Mouse (Mus musculus) embryonic facial prominence, embryonic 11.5 days (tissue): ENCODE measurements around the gene Fgf18. TPM values are rescaled to one million over a fixed set of nuclear protein-coding genes. Genes with fewer than 3 reads are reported as not detected.
A peak's percentile ranks its signal among the peaks of the same experiment; 100 is the strongest.

Source experiments
- ATAC-seq: fragments of 200-750 bp; cut with Nextera tagmentation; replicated peaks from 2 replicates; pipeline ENCODE4 v1.8.0; 2017; ENCODE audit warnings: low read depth; ENCODE audit not compliant: insufficient number of reproducible peaks, low FRiP score, low TSS enrichment
- DNase-seq: peaks from one replicate; pipeline ENCODE4 v3.0.0-alpha.2; 2015; ENCODE audit warnings: low spot score
- H3K27ac ChIP-seq: fragments of 300-500 bp; sonication (generic); replicated peaks from 2 replicates; pipeline ENCODE4 v1.5.1; 2014; ENCODE audit warnings: mild to moderate bottlenecking, low read depth, low read length, control low read depth
- H3K27me3 ChIP-seq: fragments of 300-500 bp; sonication (generic); 2 replicates; pipeline ENCODE4 v1.6.1; 2014; ENCODE audit warnings: mild to moderate bottlenecking, low read length, moderate library complexity, mixed read lengths; ENCODE audit not compliant: control insufficient read depth, insufficient read depth
- H3K36me3 ChIP-seq: fragments of 300-500 bp; sonication (generic); replicated peaks from 2 replicates; pipeline ENCODE4 v1.6.1; 2014; ENCODE audit warnings: low read depth, mild to moderate bottlenecking, low read length, moderate library complexity, mixed read lengths; ENCODE audit not compliant: control insufficient read depth, insufficient read depth
- H3K4me1 ChIP-seq: fragments of 300-500 bp; sonication (generic); 2 replicates; pipeline ENCODE4 v1.6.1; 2014; ENCODE audit warnings: low read length, mixed read lengths; ENCODE audit not compliant: control insufficient read depth, insufficient read depth
- H3K4me2 ChIP-seq: fragments of 300-500 bp; sonication (generic); 2 replicates; pipeline ENCODE4 v1.6.1; 2014; ENCODE audit warnings: low read depth, mild to moderate bottlenecking, control low read depth, low read length, moderate library complexity
- H3K4me3 ChIP-seq: fragments of 300-500 bp; sonication (generic); 2 replicates; pipeline ENCODE4 v1.5.1; 2014; ENCODE audit warnings: low read depth, low read length, control low read depth
- H3K9ac ChIP-seq: fragments of 300-500 bp; sonication (generic); replicated peaks from 2 replicates; pipeline ENCODE4 v1.6.1; 2014; ENCODE audit warnings: mild to moderate bottlenecking, control low read depth, low read length
- H3K9me3 ChIP-seq: fragments of 300-500 bp; sonication (generic); replicated peaks from 2 replicates; pipeline ENCODE4 v1.6.1; 2016; ENCODE audit warnings: mild to moderate bottlenecking, low read length, inconsistent platforms, mixed read lengths; ENCODE audit not compliant: control insufficient read depth
- WGBS: fragments of 180-500 bp; shearing (Covaris S2); extraction: QIAGEN DNeasy Blood & Tissue Kit; methylation state at CpG from one replicate; pipeline ENCODE4 v1.1.7; 2014; 5-methylcytosine and 5-hydroxymethylcytosine counted together
- polyA plus RNA-seq: library from polyadenylated mRNA; unstranded; fragments of >200 nt; fragmentation: Nextera tagmentation; extraction: Ambion mirVana; gene quantifications from 2 replicates; pipeline ENCODE4 v1.2.1, GENCODE M21; 2014

The Fgf18 gene
- polyA plus RNA-seq, 1 experiment from 2014 or later = 4.0 TPM

DNA sequence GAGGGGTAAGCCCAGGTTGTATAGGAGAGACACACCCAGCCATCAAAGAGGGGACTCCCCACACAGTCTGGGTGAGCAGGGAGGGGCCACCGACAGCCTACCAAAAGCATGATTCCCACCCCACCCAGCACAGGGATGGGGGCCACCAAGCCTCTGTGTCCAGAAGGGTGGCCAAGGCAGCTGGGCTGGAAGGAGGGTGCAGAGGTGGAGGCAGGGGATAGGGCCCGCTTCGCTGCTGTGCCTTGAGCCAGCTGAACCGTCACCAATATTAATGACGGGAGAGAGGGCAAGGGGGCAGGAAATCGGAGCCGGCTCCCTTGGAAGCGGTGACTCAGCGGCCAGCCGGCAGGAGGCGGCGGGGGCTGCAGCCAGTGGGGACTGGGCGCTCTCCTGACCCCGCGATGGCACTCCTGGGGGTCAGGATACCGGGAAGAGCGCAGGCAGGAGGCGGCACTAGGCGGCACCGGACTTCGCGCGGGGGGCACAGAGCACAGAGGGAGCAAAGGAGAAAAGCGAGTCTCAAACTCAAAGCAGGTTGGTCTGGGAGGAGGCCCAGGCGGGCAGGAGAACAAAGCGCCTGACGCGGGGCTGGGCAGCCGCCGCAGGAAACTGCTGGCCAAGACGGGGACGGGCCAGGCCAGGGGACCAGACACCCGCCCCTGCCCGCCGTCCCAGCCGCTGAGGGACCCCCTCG is 24.5 kb downstream of the Fgf18 start:
- Histone ChIP-seq H3K27ac (no peak overlapping the region), H3K9me3 (no peaks in the 10 kb centered on the region), H3K4me1 (no peaks in the 10 kb centered on the region; the same call in 1 of the 2 replicates), H3K36me3 (no peaks in the 10 kb centered on the region), H3K9ac (peak overlapping the region; percentile 63), H3K27me3 (no peaks in the 10 kb centered on the region), H3K4me2 (peak overlapping the region; percentile 64), H3K4me3 (peak overlapping the region; percentile 28)
- ATAC-seq (peak; percentile 73), DNase-seq (peak; percentile 68)
- WGBS = 2% methylated on average over 34 of the region's 37 CpGs

DNA sequence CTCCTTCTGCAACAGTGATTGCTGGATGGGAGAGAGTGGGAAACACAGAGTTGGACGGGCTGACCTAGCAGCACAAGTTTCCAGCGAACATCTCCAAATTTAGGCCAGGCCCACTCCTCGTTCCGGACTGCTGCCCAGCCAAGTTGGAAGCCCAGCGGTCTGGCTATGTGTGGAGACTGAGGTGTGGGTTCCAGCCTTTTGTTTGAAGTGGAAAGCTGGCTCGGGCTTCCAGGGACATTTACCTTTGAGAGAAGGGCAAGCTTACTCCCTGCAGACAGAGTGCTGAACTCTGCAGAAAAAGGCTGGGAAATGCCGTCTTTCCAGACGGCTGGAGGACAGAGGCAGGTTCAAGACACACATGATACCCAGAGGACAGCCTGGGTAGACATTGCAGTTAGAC is 27.6 kb downstream of the Fgf18 start:
- Histone ChIP-seq H3K27ac (no peak overlapping the region), H3K4me3 (no peak overlapping the region), H3K9me3 (no peaks in the 10 kb centered on the region), H3K36me3 (no peaks in the 10 kb centered on the region), H3K27me3 (no peaks in the 10 kb centered on the region), H3K9ac (no peak overlapping the region), H3K4me1 (no peaks in the 10 kb centered on the region; the same call in 1 of the 2 replicates), H3K4me2 (no peak overlapping the region)
- ATAC-seq (no peak), DNase-seq (no peak)
- WGBS = 82% methylated on average over 8 of the region's 8 CpGs

DNA sequence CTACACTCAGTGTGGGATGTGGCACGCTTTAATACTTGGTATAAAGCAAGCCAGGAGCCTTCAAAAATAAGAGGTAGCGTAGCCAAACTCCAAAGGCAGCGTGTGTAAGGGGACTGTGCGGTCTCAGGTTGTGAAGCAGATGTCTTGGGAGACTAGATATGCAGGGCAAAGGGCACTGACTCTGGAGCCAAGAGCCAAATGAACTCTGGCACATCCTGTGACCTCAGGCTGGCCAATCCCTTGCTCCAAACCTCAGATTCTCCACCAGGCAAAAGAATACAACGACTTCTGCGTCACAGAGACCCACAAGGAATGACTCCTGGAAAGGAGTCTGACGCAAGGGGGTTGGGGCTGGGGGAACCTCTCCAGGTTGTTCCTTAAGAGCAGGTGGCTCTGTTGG is 28.1 kb downstream of the Fgf18 start:
- Histone ChIP-seq H3K9ac (no peak overlapping the region), H3K27me3 (no peaks in the 10 kb centered on the region), H3K4me3 (no peak overlapping the region), H3K36me3 (no peaks in the 10 kb centered on the region), H3K4me1 (no peaks in the 10 kb centered on the region; the same call in 1 of the 2 replicates), H3K4me2 (no peak overlapping the region), H3K9me3 (no peaks in the 10 kb centered on the region), H3K27ac (no peak overlapping the region)
- ATAC-seq (no peak), DNase-seq (no peak)
- 68% methylated on average over 7 of the region's 7 CpGs for WGBS

DNA sequence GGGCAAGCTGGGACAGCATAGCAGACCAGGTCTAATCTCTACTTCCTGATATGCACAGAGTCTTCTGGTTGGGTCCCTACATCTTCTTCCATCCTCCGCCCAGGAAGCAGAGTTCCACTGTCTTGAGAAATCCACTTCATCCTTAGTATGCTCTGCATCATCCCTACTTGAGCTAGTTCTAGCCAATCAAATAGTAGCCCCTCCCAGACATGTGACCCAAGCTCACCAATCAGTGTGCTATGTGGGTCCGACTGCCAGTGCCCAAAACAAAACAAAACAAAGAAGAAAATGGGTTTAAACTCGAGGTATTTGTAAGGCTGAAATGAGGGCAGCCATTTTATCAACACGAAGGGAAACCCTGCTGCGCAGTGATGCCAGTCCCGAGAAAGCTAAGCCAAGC is 28.7 kb downstream of the Fgf18 start:
- no peak for DNase-seq
- Histone ChIP-seq H3K9me3 (no peaks in the 10 kb centered on the region), H3K4me1 (no peaks in the 10 kb centered on the region; the same call in 1 of the 2 replicates), H3K4me2 (no peak overlapping the region), H3K27me3 (no peaks in the 10 kb centered on the region), H3K4me3 (no peak overlapping the region), H3K9ac (no peak overlapping the region), H3K36me3 (no peaks in the 10 kb centered on the region), H3K27ac (no peak overlapping the region)
- WGBS = 70% methylated on average over 6 of the region's 6 CpGs
- no peak for ATAC-seq

DNA sequence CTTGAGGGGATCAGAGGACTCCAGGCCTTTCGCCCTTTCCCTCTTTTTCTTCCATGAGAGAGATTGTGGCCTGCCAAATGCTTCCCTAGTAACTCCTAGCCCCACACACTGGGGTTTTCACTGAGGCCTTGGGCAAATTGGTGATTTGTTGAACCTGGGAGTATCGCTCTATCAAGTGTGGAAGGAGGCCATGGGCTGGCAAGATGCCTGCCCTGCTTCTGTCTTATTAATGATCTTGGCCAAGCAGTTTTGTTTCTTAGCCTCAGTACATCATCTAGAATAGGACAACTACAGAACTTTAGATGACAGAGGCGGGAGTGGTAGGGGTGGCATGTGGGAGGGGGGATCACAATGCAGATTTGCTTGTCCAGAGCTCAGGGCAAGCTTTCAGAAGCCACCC is 31.4 kb downstream of the Fgf18 start:
- Histone ChIP-seq H3K9ac (no peak overlapping the region), H3K27me3 (no peaks in the 10 kb centered on the region), H3K9me3 (no peaks in the 10 kb centered on the region), H3K27ac (no peak overlapping the region), H3K4me3 (no peak overlapping the region), H3K4me2 (no peak overlapping the region), H3K36me3 (no peaks in the 10 kb centered on the region), H3K4me1 (no peaks in the 10 kb centered on the region)
- DNase-seq (no peak), ATAC-seq (no peak)
- 85% methylated on average over 3 of the region's 3 CpGs for WGBS

DNA sequence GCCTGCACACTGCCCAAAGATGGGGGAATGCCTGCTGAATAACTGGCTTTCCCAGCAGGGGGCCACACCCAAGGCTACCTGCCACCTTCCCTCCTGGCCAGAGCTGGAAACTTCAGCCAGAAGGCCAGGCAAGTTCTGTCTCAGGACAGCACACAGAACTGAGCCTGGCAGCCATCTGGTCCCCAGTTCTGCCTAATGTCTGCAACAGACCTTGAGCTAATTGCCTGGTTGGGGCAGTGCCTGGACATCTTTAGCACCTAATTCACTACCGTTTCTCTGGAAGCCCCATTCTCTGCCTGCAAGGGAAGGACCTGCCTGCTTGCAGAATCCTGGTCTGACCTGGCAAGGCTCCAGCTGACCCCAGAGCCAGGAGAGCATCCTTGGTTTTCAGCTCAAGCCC is 34.8 kb downstream of the Fgf18 start:
- Histone ChIP-seq H3K9ac (no peak overlapping the region), H3K4me3 (no peak overlapping the region), H3K4me1 (no peaks in the 10 kb centered on the region), H3K9me3 (no peaks in the 10 kb centered on the region), H3K27me3 (no peaks in the 10 kb centered on the region), H3K36me3 (no peaks in the 10 kb centered on the region), H3K4me2 (no peak overlapping the region), H3K27ac (no peak overlapping the region)
- ATAC-seq = no peak
- 42% methylated on average over 1 of the region's 1 CpGs for WGBS
- DNase-seq = no peak

DNA sequence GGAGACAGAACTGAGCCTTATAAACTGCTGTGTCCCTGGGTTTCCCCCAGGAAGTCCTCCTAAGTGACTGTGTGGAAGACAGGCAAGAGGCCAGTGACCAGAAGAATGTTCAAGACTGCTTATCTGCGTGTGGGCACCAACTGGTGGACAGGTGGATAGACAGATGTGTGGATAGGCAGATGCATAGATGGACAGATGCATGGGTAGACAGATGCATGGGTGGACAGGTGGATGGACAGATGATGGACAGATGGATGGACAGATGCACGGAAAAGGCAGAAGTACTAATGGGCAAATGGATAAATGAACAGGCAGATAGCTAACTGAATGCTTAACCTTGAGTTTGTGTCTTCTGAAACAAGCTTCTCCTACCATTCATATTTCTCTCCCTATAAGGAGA is 37.1 kb downstream of the Fgf18 start:
- Histone ChIP-seq H3K27ac (no peak overlapping the region), H3K4me3 (no peak overlapping the region), H3K27me3 (no peaks in the 10 kb centered on the region), H3K4me2 (no peak overlapping the region), H3K9me3 (no peaks in the 10 kb centered on the region), H3K4me1 (no peaks in the 10 kb centered on the region), H3K9ac (no peak overlapping the region), H3K36me3 (no peaks in the 10 kb centered on the region)
- 80% methylated on average over 2 of the region's 2 CpGs for WGBS
- no peak for DNase-seq
- no peak for ATAC-seq

DNA sequence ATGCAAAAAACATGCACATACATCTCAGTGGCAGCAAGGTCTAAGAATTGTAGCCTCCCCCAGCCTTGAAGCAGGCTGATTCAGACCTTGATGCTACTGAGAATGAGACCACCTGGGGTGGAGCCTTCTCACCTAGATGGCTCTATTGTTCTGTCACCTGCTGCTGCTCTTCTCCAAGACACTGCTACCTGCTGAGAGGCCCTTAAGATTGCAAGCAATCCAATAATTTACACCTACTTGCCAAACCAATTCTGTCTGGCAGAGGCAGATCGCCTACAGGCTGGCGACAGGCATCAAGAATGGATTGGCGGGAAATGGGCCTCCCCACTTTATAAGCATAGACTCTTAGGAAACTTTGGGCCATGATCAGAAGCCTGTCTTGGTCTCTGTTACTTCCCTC is 39.7 kb downstream of the Fgf18 start:
- H3K4me1 ChIP-seq = no peaks in the 10 kb centered on the region
- H3K4me2 ChIP-seq = no peak overlapping the region
- 47% methylated on average over 3 of the region's 3 CpGs for WGBS
- H3K4me3 ChIP-seq = no peak overlapping the region
- no peak overlapping the region for H3K27ac ChIP-seq
- H3K27me3 ChIP-seq = no peaks in the 10 kb centered on the region
- DNase-seq = no peak
- H3K36me3 ChIP-seq = no peaks in the 10 kb centered on the region
- H3K9me3 ChIP-seq = no peaks in the 10 kb centered on the region
- ATAC-seq = no peak
- no peak overlapping the region for H3K9ac ChIP-seq
